Mouse (Mus musculus): ENCODE results near the gene Cxcl17. TPM values are rescaled to one million over a fixed set of nuclear protein-coding genes. Genes with fewer than 3 reads are reported as not detected.

Gene Cxcl17
- total and polyA plus RNA-seq, 3 experiments, result 8.1 TPM; not detected in 2

DNA sequence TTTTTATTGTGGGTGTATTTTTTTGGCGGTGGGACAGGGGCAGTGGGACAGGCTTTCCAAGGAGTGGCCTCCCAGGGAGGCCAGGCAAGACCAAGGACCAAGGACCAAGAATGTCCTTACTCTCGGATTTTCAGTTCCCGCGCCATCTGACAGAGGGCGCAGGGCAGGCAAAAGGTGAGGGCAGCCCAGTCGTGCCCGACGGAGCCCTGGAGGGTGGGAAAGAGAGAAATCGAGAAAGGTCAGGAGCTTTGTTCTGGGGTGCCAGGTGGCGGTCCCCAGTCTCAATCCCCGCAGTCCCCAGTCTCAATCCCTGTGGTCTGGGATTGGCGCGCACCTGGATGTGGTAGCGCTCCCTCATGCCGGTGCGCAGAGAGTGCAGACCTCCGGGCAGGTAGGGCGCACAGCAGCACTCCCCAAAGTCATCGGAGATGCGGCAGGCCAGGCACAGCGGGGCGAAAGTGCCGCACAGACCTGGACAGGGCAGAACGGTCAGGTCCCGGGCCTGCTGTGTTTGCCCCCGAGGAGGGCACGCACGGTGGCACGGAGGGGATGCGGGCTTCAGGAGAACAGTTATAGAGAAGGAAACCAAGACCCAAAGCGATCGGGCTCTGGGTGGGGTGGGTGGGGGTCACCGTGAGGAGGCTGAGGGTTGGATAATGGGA is 44.9 kb downstream of the Cxcl17 start:
- peak; percentile 23 to 64 for DNase-seq
- WGBS, result 4% methylated on average over 33 of the region's 33 CpGs
- Histone ChIP-seq H3K36me3 (ENCODE audit: control insufficient read depth, insufficient read depth, low read length) (no peaks in the 10 kb centered on the region), H3K9ac (ENCODE audit: low read depth, low read length) (0 out of 2 replicates have a peak overlapping the region, but pooled peaks have one; percentile 20), H3K27ac (no peak overlapping the region), H3K27me3 (ENCODE audit: control insufficient read depth, insufficient read depth, low read length) (peaks cover 11% of the 10 kb centered on the region), H3K4me3 (peak overlapping the region; percentile 20; the same call in 1 of the 2 replicates), H3K79me2 (replicated peaks; ENCODE audit: control insufficient read depth, insufficient read depth, low read length) (no peaks in the 10 kb centered on the region), H3K4me1 (ENCODE audit: control insufficient read depth, insufficient read depth, low read length) (no peaks in the 10 kb centered on the region)
- intact Hi-C loops (cut with DNase I), result loop anchor here (2.0 kb wide), 1 partner anchor 35 kb away; no protein-coding TSS in a partner anchor
- no peak for TF ChIP-seq POLR2A (IDR thresholded peaks at IDR 0.05; ENCODE audit: insufficient read depth, low read depth, low read length)
- peak; percentile 75 for TF ChIP-seq CTCF (IDR thresholded peaks at IDR 0.05)
- no peak for TF ChIP-seq EP300 (IDR thresholded peaks at IDR 0.05; ENCODE audit: insufficient read depth, low read depth, low read length)

- DNase-seq, result no peak
- Histone ChIP-seq H3K4me3 (no peak overlapping the region), H3K4me1 (ENCODE audit: control insufficient read depth, insufficient read depth, low read length) (no peaks in the 10 kb centered on the region), H3K36me3 (ENCODE audit: control insufficient read depth, insufficient read depth, low read length) (no peaks in the 10 kb centered on the region), H3K27ac (no peak overlapping the region), H3K79me2 (replicated peaks; ENCODE audit: control insufficient read depth, insufficient read depth, low read length) (no peaks in the 10 kb centered on the region), H3K9ac (ENCODE audit: low read depth, low read length) (no peak overlapping the region), H3K27me3 (ENCODE audit: control insufficient read depth, insufficient read depth, low read length) (peaks cover 11% of the 10 kb centered on the region)
- intact Hi-C loops (cut with DNase I), result no loop called here
- no peak for TF ChIP-seq POLR2A (IDR thresholded peaks at IDR 0.05; ENCODE audit: insufficient read depth, low read depth, low read length)
- no peak for TF ChIP-seq CTCF (IDR thresholded peaks at IDR 0.05)
- no peak for TF ChIP-seq EP300 (IDR thresholded peaks at IDR 0.05; ENCODE audit: insufficient read depth, low read depth, low read length)
- WGBS, result 51% methylated on average over 13 of the region's 13 CpGs
Measured at GRCm38 (mm10) chr7:25365937-25366625, 46.6 kb downstream of the Cxcl17 start.

DNA sequence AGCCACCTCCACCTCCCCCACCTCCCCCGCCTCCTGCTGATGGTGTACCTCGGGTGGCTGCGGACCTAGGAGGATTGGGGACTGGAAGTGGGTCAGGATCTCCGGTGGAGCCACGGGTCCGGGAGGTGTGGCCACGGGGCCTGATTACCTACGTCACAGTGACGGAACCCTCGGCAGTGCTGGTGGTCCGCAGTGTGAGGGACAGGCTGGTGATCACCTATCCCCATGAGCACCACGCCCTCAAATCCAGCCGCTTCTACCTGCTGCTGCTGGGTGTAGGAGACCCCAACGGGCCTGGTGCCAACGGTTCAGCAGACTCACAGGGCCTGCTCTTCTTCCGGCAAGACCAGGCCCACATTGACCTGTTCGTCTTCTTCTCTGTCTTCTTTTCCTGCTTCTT is 49.1 kb downstream of the Cxcl17 start:
- H3K4me1 ChIP-seq (ENCODE audit: control insufficient read depth, insufficient read depth, low read length), result no peaks in the 10 kb centered on the region
- intact Hi-C loops (cut with DNase I), result no loop called here
- no peak overlapping the region for H3K4me3 ChIP-seq
- 94% methylated on average over 17 of the region's 17 CpGs for WGBS
- no peak overlapping the region for H3K27ac ChIP-seq
- peaks cover 9% of the 10 kb centered on the region for H3K27me3 ChIP-seq (ENCODE audit: control insufficient read depth, insufficient read depth, low read length)
- no peaks in the 10 kb centered on the region for H3K36me3 ChIP-seq (ENCODE audit: control insufficient read depth, insufficient read depth, low read length)
- no peaks in the 10 kb centered on the region for H3K79me2 ChIP-seq (replicated peaks; ENCODE audit: control insufficient read depth, insufficient read depth, low read length)
- no peak for DNase-seq
- H3K9ac ChIP-seq (ENCODE audit: low read depth, low read length), result no peak overlapping the region
- no peak for TF ChIP-seq EP300 (IDR thresholded peaks at IDR 0.05; ENCODE audit: insufficient read depth, low read depth, low read length)
- no peak for TF ChIP-seq POLR2A (IDR thresholded peaks at IDR 0.05; ENCODE audit: insufficient read depth, low read depth, low read length)
- TF ChIP-seq CTCF (IDR thresholded peaks at IDR 0.05), result no peak

- Histone ChIP-seq H3K4me1 (ENCODE audit: control insufficient read depth, insufficient read depth, low read length) (no peaks in the 10 kb centered on the region), H3K9ac (ENCODE audit: low read depth, low read length) (no peak overlapping the region), H3K27me3 (ENCODE audit: control insufficient read depth, insufficient read depth, low read length) (peaks cover 5% of the 10 kb centered on the region), H3K79me2 (replicated peaks; ENCODE audit: control insufficient read depth, insufficient read depth, low read length) (no peaks in the 10 kb centered on the region), H3K27ac (no peak overlapping the region), H3K4me3 (no peak overlapping the region), H3K36me3 (ENCODE audit: control insufficient read depth, insufficient read depth, low read length) (no peaks in the 10 kb centered on the region)
- DNase-seq, result no peak
- TF ChIP-seq CTCF (IDR thresholded peaks at IDR 0.05), result peak; percentile 56
- TF ChIP-seq POLR2A (IDR thresholded peaks at IDR 0.05; ENCODE audit: insufficient read depth, low read depth, low read length), result no peak
- intact Hi-C loops (cut with DNase I), result no loop called here
- WGBS, result 87% methylated on average over 19 of the region's 19 CpGs
Measured at GRCm38 (mm10) chr7:25363151-25363550, 49.5 kb downstream of the Cxcl17 start.

GRCm38 (mm10) chr7:25358721-25359206 is 53.9 kb downstream of the Cxcl17 start:
- WGBS, result 62% methylated on average over 19 of the region's 19 CpGs
- Histone ChIP-seq H3K79me2 (replicated peaks; ENCODE audit: control insufficient read depth, insufficient read depth, low read length) (no peaks in the 10 kb centered on the region), H3K27ac (no peak overlapping the region), H3K4me1 (ENCODE audit: control insufficient read depth, insufficient read depth, low read length) (no peaks in the 10 kb centered on the region), H3K36me3 (ENCODE audit: control insufficient read depth, insufficient read depth, low read length) (no peaks in the 10 kb centered on the region), H3K4me3 (no peak overlapping the region), H3K9ac (ENCODE audit: low read depth, low read length) (no peak overlapping the region), H3K27me3 (ENCODE audit: control insufficient read depth, insufficient read depth, low read length) (no peaks in the 10 kb centered on the region)
- peak in 1 of 2 experiments; percentile 28 for DNase-seq
- intact Hi-C loops (cut with DNase I), result no loop called here
- TF ChIP-seq CTCF (IDR thresholded peaks at IDR 0.05), result no peak
- no peak for TF ChIP-seq POLR2A (IDR thresholded peaks at IDR 0.05; ENCODE audit: insufficient read depth, low read depth, low read length)

Other genes with a start within 250 kb of the Cxcl17 start
- gene Pou2f2, start 233.2 kb downstream of the Cxcl17 start, total RNA-seq (2021), result under 1 TPM; 0.39 to 0.64 TPM
- gene Pou2f2, start 233.2 kb downstream of the Cxcl17 start, polyA plus RNA-seq (2012; rRNA removed), result 0.38 and 1.5 TPM in 2 replicates
- 10 to 100 TPM; 14.3 to 18.4 TPM for gene Dedd2, start 192.3 kb downstream of the Cxcl17 start, total RNA-seq (2021)
- 18.7 and 21.7 TPM in 2 replicates for gene Dedd2, start 192.3 kb downstream of the Cxcl17 start, polyA plus RNA-seq (2012; rRNA removed)
- 1 to 10 TPM; 7.4 to 9.6 TPM for gene Zfp526, start 191.5 kb downstream of the Cxcl17 start, total RNA-seq (2021)
- gene Zfp526, start 191.5 kb downstream of the Cxcl17 start, polyA plus RNA-seq (2012; rRNA removed), result 6.9 and 8.1 TPM in 2 replicates
- 10 to 100 TPM; 61.7 to 69.4 TPM for gene Gsk3a, start 175.0 kb downstream of the Cxcl17 start, total RNA-seq (2021)
- 105 and 123 TPM in 2 replicates for gene Gsk3a, start 175.0 kb downstream of the Cxcl17 start, polyA plus RNA-seq (2012; rRNA removed)
- gene Erf, start 162.1 kb downstream of the Cxcl17 start, total RNA-seq (2021), result 10 to 100 TPM; 16.5 to 21.2 TPM
- 11.9 and 17.1 TPM in 2 replicates for gene Erf, start 162.1 kb downstream of the Cxcl17 start, polyA plus RNA-seq (2012; rRNA removed)
- gene Cic, start 145.2 kb downstream of the Cxcl17 start, total RNA-seq (2021), result 10 to 100 TPM; 62.8 to 62.9 TPM
- 37.7 and 41.6 TPM in 2 replicates for gene Cic, start 145.2 kb downstream of the Cxcl17 start, polyA plus RNA-seq (2012; rRNA removed)
- gene Pafah1b3, start 114.9 kb downstream of the Cxcl17 start, total RNA-seq (2021), result 1 to 10 TPM; 2.4 to 3.1 TPM
- gene Pafah1b3, start 114.9 kb downstream of the Cxcl17 start, polyA plus RNA-seq (2012; rRNA removed), result 6.6 and 9.3 TPM in 2 replicates
- not detected for gene Prr19, start 111.5 kb downstream of the Cxcl17 start, total RNA-seq (2021)
- gene Prr19, start 111.5 kb downstream of the Cxcl17 start, polyA plus RNA-seq (2012; rRNA removed), result not detected in 2 replicates
- gene Tmem145, start 106.8 kb downstream of the Cxcl17 start, total RNA-seq (2021), result not detected
- 0.06 TPM in 1 of 2 replicates, not detected in the other for gene Tmem145, start 106.8 kb downstream of the Cxcl17 start, polyA plus RNA-seq (2012; rRNA removed)
- gene Megf8, start 95.7 kb downstream of the Cxcl17 start, total RNA-seq (2021), result 10 to 100 TPM; 28.9 to 31.7 TPM
- gene Megf8, start 95.7 kb downstream of the Cxcl17 start, polyA plus RNA-seq (2012; rRNA removed), result 21.5 and 24.8 TPM in 2 replicates
- not detected for gene Cnfn, start 43.2 kb downstream of the Cxcl17 start, total RNA-seq (2021)
- not detected in 2 replicates for gene Cnfn, start 43.2 kb downstream of the Cxcl17 start, polyA plus RNA-seq (2012; rRNA removed)
- gene Lipe, start 14.2 kb downstream of the Cxcl17 start, total RNA-seq (2021), result 10 to 100 TPM; 42.7 to 44.1 TPM
- 63.0 and 97.8 TPM in 2 replicates for gene Lipe, start 14.2 kb downstream of the Cxcl17 start, polyA plus RNA-seq (2012; rRNA removed)
- gene Ceacam1, start 64.7 kb upstream of the Cxcl17 start, total RNA-seq (2021), result 10 to 100 TPM; 13.5 to 14.6 TPM
- 9.8 and 17.3 TPM in 2 replicates for gene Ceacam1, start 64.7 kb upstream of the Cxcl17 start, polyA plus RNA-seq (2012; rRNA removed)
- 1 to 10 TPM; 2.6 to 3.3 TPM for gene Ceacam2, start 127.0 kb upstream of the Cxcl17 start, total RNA-seq (2021)
- 0.06 and 0.10 TPM in 2 replicates for gene Ceacam2, start 127.0 kb upstream of the Cxcl17 start, polyA plus RNA-seq (2012; rRNA removed)
- gene Erich4, start 203.0 kb upstream of the Cxcl17 start, total RNA-seq (2021), result under 1 TPM in 1 of 2 experiments, not detected in 1; 0.47 TPM
- not detected in 2 replicates for gene Erich4, start 203.0 kb upstream of the Cxcl17 start, polyA plus RNA-seq (2012; rRNA removed)
- 10 to 100 TPM; 52.2 to 61.8 TPM for gene Dmac2, start 206.5 kb upstream of the Cxcl17 start, total RNA-seq (2021)
- 83.8 and 85.2 TPM in 2 replicates for gene Dmac2, start 206.5 kb upstream of the Cxcl17 start, polyA plus RNA-seq (2012; rRNA removed)
- gene B3gnt8, start 213.8 kb upstream of the Cxcl17 start, total RNA-seq (2021), result 1 to 10 TPM; 2.3 to 3.8 TPM
- 4.7 and 6.4 TPM in 2 replicates for gene B3gnt8, start 213.8 kb upstream of the Cxcl17 start, polyA plus RNA-seq (2012; rRNA removed)
- gene Bckdha, start 246.1 kb upstream of the Cxcl17 start, total RNA-seq (2021), result 100 to 1,000 TPM; 225 to 312 TPM
- 490 and 545 TPM in 2 replicates for gene Bckdha, start 246.1 kb upstream of the Cxcl17 start, polyA plus RNA-seq (2012; rRNA removed)
- 10 to 100 TPM; 16.6 to 20.5 TPM for gene Exosc5, start 246.3 kb upstream of the Cxcl17 start, total RNA-seq (2021)
- 21.0 and 23.5 TPM in 2 replicates for gene Exosc5, start 246.3 kb upstream of the Cxcl17 start, polyA plus RNA-seq (2012; rRNA removed)